Mouse (Mus musculus): ENCODE data around the gene Tmbim1. TPM values are rescaled to one million over a fixed set of nuclear protein-coding genes. Genes with fewer than 3 reads are reported as not detected.
"Not testable (repeated sequence)": the region's sequence is repeated elsewhere in the genome, so short reads cannot be mapped to it uniquely, and the experiment has no call there.

The Tmbim1 gene
- polyA plus RNA-seq (2016; fragmentation: Nextera tagmentation; extraction: Ambion mirVana) = 10.7 and 12.0 TPM in 2 replicates

GRCm38 (mm10) chr1:74305522-74305921, at the start of gene Tmbim1:
Gene Tmbim1 (minus strand): TSS chr1:74305622.
- Histone ChIP-seq H3K27ac (peak within 1 kb of the TSS; percentile 84; the same call in 1 of the 2 replicates), H3K4me1 (peaks cover 35% of the 10 kb centered on the region), H3K36me3 (no peaks in the 10 kb centered on the region), H3K4me3 (peak within 1 kb of the TSS; percentile 70), H3K9me3 (replicated peaks) (no peaks in the 10 kb centered on the region), H3K27me3 (ENCODE audit: low read depth, poor library complexity, severe bottlenecking) (no peaks in the 10 kb centered on the region)
- WGBS = 58% methylated on average over 2 of the region's 2 CpGs
- no peak for DNase-seq (ENCODE audit: low spot score)

DNA sequence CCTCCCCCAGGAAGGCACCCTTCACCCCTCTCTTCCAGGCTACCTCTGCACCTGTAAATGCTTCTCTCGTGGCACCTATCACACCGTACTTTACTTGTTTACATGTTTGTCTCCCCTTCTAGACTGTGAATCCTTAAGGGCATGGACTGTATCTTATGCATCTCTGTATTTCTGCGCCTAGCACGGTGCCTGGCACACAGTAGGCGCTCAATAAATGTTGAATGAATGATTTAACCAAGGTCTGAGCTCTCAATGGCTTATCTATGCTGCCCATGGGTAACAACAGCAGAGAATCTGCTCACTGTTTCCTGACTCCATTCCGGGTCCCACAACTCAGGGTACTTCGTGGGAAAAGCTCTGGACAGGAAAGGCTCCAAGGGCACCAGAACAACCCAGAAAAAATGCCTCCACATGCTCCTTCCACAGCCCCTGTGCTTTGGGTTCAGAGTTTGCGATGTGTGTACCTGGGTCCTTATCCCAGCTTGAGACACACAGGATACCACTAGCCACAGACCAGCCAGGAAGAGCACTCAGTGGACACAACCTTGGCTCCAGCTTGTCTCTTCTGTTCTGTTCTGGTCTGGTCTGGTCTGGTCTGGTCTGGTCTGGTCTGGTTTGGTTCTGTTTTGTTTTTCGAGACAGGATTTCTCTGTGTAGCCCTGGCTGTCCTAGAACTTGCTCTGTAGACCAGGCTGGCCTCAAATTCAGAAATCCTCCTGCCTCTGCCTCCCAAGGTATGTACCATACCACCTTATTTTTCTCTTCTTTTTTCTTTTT, 48.2 kb upstream of the Tmbim1 start:
- Histone ChIP-seq H3K27me3 (ENCODE audit: low read depth, poor library complexity, severe bottlenecking) (no peaks in the 10 kb centered on the region), H3K36me3 (peaks cover 50% of the 10 kb centered on the region), H3K9me3 (replicated peaks) (no peaks in the 10 kb centered on the region), H3K27ac (no peak overlapping the region), H3K4me3 (no peak overlapping the region), H3K4me1 (peaks cover 7% of the 10 kb centered on the region; the same call in 1 of the 2 replicates)
- DNase-seq (ENCODE audit: low spot score) = no peak
- WGBS = 93% methylated on average over 9 of the region's 9 CpGs

DNA sequence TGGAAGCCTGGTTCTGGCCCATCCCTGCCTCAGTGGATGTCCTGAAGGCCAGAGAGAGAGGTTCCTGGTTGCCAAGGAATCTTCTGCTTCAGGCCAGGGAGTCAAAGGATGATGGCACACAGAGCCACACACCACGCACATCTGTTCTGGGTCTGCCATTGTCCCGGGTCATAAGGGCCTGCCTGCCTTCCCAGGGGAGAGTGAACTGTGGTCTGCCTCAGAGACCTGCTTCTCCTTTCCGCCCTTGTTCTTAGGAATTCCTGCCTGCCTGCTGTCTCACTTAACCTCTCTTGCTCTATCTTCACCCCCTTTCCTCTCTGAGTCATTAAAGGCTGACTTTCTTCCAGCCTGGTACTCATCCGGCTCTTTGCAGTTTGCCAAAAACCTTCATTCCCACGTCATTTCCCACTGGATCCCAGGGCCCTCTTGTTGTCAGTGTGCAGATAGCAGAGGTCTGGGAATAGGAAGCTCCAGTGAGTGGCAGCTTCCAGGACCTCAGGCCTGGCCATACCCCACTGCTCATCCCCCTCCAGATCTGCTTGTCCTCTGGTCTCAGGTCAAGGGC, 47.2 kb upstream of the Tmbim1 start:
- Histone ChIP-seq H3K27ac (no peak overlapping the region), H3K9me3 (replicated peaks) (no peaks in the 10 kb centered on the region), H3K36me3 (peaks cover 57% of the 10 kb centered on the region), H3K4me3 (no peak overlapping the region), H3K27me3 (ENCODE audit: low read depth, poor library complexity, severe bottlenecking) (no peaks in the 10 kb centered on the region), H3K4me1 (peaks cover 7% of the 10 kb centered on the region; the same call in 1 of the 2 replicates)
- DNase-seq (ENCODE audit: low spot score) = no peak
- 89% methylated on average over 5 of the region's 5 CpGs for WGBS

GRCm38 (mm10) chr1:74351185-74351769, 45.9 kb upstream of the Tmbim1 start:
- DNase-seq (ENCODE audit: low spot score) = no peak
- H3K27me3 ChIP-seq (ENCODE audit: low read depth, poor library complexity, severe bottlenecking) = no peaks in the 10 kb centered on the region
- WGBS = 94% methylated on average over 13 of the region's 13 CpGs
- no peaks in the 10 kb centered on the region for H3K9me3 ChIP-seq (replicated peaks)
- H3K4me3 ChIP-seq = no peak overlapping the region
- H3K36me3 ChIP-seq = peaks cover 63% of the 10 kb centered on the region
- H3K27ac ChIP-seq = no peak overlapping the region
- peaks cover 4% of the 10 kb centered on the region; the same call in 1 of the 2 replicates for H3K4me1 ChIP-seq

DNA sequence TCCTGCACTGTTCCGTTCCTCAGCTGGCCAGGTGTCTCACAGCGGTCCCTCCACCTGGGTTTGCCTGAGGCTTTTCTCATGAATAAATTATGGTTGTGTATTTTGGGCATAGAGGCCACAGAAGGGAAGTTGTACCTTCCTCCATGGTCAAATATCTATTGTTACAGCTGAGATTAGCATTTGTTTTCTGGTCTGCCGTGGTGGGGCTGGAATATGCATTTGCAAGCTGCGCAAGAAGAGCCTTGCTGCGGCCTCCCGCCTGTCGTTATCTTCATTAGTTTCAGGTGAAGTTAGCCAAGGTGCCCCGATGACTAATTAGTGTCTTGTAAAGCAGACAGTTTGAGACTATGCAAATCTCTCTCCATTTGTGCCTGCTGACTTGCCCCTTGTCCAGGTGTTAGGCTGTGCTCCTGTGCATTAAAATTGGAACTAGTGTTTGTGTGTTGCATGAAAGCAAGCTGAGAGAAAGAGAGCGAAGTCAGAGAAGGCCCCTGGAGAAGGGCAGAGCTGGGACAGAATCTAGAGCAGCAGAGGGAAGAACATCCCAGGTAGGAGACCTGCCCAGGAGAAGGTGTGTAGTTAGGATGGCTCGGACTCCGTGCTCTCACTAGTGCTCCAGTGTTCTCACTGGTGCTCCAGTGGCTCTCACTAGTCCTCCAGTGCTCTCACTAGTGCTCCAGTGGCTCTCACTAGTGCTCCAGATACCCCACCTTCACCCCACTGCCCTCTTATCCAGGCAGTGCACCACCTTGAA, 38.9 kb upstream of the Tmbim1 start:
- H3K9me3 ChIP-seq (replicated peaks) = no peaks in the 10 kb centered on the region
- 85% methylated on average over 11 of the region's 11 CpGs for WGBS
- no peak overlapping the region for H3K27ac ChIP-seq
- no peak overlapping the region for H3K4me3 ChIP-seq
- H3K36me3 ChIP-seq = peaks cover 31% of the 10 kb centered on the region
- no peaks in the 10 kb centered on the region for H3K27me3 ChIP-seq (ENCODE audit: low read depth, poor library complexity, severe bottlenecking)
- DNase-seq (ENCODE audit: low spot score) = no peak
- H3K4me1 ChIP-seq = peaks cover 21% of the 10 kb centered on the region

GRCm38 (mm10) chr1:74343161-74343560, 37.7 kb upstream of the Tmbim1 start:
- WGBS = 82% methylated on average over 5 of the region's 5 CpGs
- no peaks in the 10 kb centered on the region for H3K27me3 ChIP-seq (ENCODE audit: low read depth, poor library complexity, severe bottlenecking)
- H3K27ac ChIP-seq = peak overlapping the region; percentile 54
- no peak for DNase-seq (ENCODE audit: low spot score)
- H3K9me3 ChIP-seq (replicated peaks) = no peaks in the 10 kb centered on the region
- no peak overlapping the region for H3K4me3 ChIP-seq
- H3K4me1 ChIP-seq = peaks cover 26% of the 10 kb centered on the region
- peaks cover 19% of the 10 kb centered on the region for H3K36me3 ChIP-seq

GRCm38 (mm10) chr1:74342308-74342707, 36.9 kb upstream of the Tmbim1 start:
- no peak overlapping the region for H3K27ac ChIP-seq
- no peaks in the 10 kb centered on the region for H3K9me3 ChIP-seq (replicated peaks)
- whole genome bisulfite sequencing = 94% methylated on average over 1 of the region's 1 CpGs
- H3K4me1 ChIP-seq = peaks cover 29% of the 10 kb centered on the region
- no peak overlapping the region for H3K4me3 ChIP-seq
- peaks cover 13% of the 10 kb centered on the region for H3K36me3 ChIP-seq
- no peaks in the 10 kb centered on the region for H3K27me3 ChIP-seq (ENCODE audit: low read depth, poor library complexity, severe bottlenecking)
- no peak for DNase-seq (ENCODE audit: low spot score)

DNA sequence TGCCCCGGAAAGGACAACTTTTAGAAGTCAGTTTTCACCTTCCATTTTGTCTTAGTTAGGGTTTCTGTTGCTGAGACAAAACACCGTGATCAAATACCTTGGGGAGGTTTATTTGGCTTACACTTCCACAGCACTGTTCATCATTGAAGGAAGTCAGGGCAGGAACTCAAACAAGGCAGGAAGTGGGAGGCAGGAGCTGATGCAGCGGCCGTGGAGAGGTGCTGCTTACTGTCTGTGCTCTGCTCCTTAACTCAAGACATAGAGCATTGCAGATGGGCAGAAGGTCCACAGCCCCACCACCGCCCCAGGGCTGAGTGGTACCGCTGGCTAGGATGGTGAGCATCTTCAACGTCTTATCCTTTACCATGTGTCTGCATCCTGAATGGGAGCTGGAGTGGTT, 36.5 kb upstream of the Tmbim1 start:
- Histone ChIP-seq H3K4me3 (no peak overlapping the region), H3K27ac (no peak overlapping the region), H3K9me3 (replicated peaks) (no peaks in the 10 kb centered on the region), H3K27me3 (ENCODE audit: low read depth, poor library complexity, severe bottlenecking) (no peaks in the 10 kb centered on the region), H3K36me3 (peaks cover 11% of the 10 kb centered on the region; the same call in 1 of the 2 replicates), H3K4me1 (peaks cover 29% of the 10 kb centered on the region)
- no peak for DNase-seq (ENCODE audit: low spot score)
- 90% methylated on average over 7 of the region's 7 CpGs for WGBS

DNA sequence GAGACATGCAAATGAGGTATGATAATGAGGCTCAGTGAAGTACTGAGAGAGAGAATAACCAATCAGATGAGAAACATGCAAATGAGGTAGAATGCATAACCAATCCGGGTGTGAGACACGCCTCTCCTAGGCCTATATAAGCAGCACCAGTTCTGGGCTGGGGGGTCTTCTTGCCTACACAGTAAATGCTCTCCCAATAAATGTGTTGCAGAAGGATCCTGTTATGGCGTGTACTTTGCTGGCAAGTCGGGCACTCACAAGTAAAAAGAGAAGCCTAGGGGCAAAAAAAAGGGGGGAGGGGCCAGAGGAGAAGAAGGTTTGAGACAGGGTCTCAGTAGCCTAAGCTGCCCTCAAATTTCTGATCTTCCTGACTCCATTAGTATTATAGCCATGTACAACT, 35.6 kb upstream of the Tmbim1 start:
- not testable (repeated sequence) for H3K27ac ChIP-seq; H3K4me3 ChIP-seq; H3K27me3 ChIP-seq (ENCODE audit: low read depth, poor library complexity, severe bottlenecking); H3K9me3 ChIP-seq (replicated peaks); DNase-seq (ENCODE audit: low spot score)
- WGBS = 94% methylated on average over 4 of the region's 4 CpGs
- H3K36me3 ChIP-seq = peaks cover 20% of the 10 kb centered on the region
- peaks cover 29% of the 10 kb centered on the region for H3K4me1 ChIP-seq

- WGBS = 98% methylated on average over 6 of the region's 6 CpGs
- DNase-seq (ENCODE audit: low spot score) = no peak
- H3K4me3 ChIP-seq = no peak overlapping the region
- H3K4me1 ChIP-seq = peaks cover 31% of the 10 kb centered on the region
- H3K36me3 ChIP-seq = peaks cover 21% of the 10 kb centered on the region
- H3K27ac ChIP-seq = no peak overlapping the region
- no peaks in the 10 kb centered on the region for H3K9me3 ChIP-seq (replicated peaks)
- no peaks in the 10 kb centered on the region for H3K27me3 ChIP-seq (ENCODE audit: low read depth, poor library complexity, severe bottlenecking)
These were observed 34.9 kb upstream of the Tmbim1 start for GRCm38 (mm10) chr1:74340361-74340764.

DNA sequence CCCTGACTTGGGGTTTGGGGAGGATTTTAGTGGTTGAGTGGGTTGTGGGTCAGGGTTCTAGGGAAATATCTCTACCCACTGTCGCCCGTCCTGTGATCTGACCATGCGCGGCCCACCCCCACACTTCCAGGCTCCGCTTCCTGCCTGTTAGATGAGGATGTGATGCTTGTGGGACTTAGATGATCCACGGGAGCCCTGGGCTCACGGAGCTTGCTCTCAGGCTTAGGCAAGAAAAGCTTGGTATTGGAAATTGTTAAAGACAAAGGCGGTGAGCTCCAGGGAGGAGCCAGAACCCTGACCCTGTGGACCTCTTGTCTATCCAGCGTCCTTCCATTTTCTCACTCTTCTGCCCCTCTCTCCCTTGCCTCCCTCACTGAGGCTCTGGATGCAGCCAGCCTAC, 34.5 kb upstream of the Tmbim1 start:
- Histone ChIP-seq H3K4me1 (peaks cover 36% of the 10 kb centered on the region), H3K27ac (no peak overlapping the region), H3K36me3 (peaks cover 21% of the 10 kb centered on the region), H3K9me3 (replicated peaks) (no peaks in the 10 kb centered on the region), H3K4me3 (no peak overlapping the region), H3K27me3 (ENCODE audit: low read depth, poor library complexity, severe bottlenecking) (no peaks in the 10 kb centered on the region)
- DNase-seq (ENCODE audit: low spot score) = no peak
- WGBS = 95% methylated on average over 9 of the region's 9 CpGs

GRCm38 (mm10) chr1:74338626-74339025, 33.2 kb upstream of the Tmbim1 start:
- Histone ChIP-seq H3K27ac (no peak overlapping the region; the same call in 1 of the 2 replicates), H3K4me3 (no peak overlapping the region), H3K27me3 (ENCODE audit: low read depth, poor library complexity, severe bottlenecking) (no peaks in the 10 kb centered on the region), H3K9me3 (replicated peaks) (no peaks in the 10 kb centered on the region), H3K4me1 (peaks cover 36% of the 10 kb centered on the region), H3K36me3 (peaks cover 21% of the 10 kb centered on the region)
- 80% methylated on average over 4 of the region's 4 CpGs for WGBS
- peak; percentile 29 for DNase-seq (ENCODE audit: low spot score)
